Mouse (Mus musculus) gastrocnemius, postnatal 14 days (tissue): ENCODE results near the gene Trim39. TPM values are rescaled to one million over a fixed set of nuclear protein-coding genes. Genes with fewer than 3 reads are reported as not detected.
A peak's percentile ranks its signal among the peaks of the same experiment; 100 is the strongest.
"Not testable (repeated sequence)": the region's sequence is repeated elsewhere in the genome, so short reads cannot be mapped to it uniquely, and the experiment has no call there.

Experiments
- DNase-seq: peaks from one replicate; pipeline ENCODE4 v3.0.0; 2021; ENCODE audit warnings: mixed read lengths
- intact Hi-C: fragments of 180-260 bp; cut with DNase I; formaldehyde crosslinking; loops from one replicate; pipeline ENCODE4 v1.15.1; 2025; ENCODE audit warnings: low total_unique reads
- total RNA-seq, 2 experiments: library from RNA; stranded (reverse); gene quantifications; 2 replicates each; pipeline ENCODE4 v1.2.3; 2021

The Trim39 gene
- total RNA-seq, 2 experiments from 2014 or later, result 3.1 to 4.1 TPM

DNA sequence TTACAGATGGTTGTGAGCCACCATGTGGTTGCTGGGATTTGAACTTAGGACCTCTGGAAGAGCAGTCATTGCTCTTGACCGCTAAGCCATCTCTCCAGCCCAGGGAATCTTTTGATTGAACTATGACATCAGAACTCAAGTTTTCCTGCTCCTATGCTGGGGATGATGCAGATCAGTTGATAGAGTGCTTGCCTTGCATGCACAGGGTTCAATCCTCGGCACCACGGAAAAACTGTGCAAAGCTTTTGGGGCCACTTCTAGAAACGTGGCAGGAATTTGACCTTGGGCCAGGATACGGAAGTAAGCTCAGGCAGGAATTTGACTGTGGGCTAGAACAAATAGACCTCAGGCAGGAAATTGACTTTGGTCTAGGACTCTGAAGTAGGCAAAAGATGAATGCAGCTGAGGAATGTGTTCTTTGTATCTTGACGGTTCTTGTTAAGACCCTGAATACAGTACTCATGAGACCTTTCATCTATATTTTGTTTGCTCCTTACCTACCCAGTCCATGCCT lies 18.9 kb downstream of the Trim39 start:
- DNase-seq, result no peak
- intact Hi-C loops, result no loop called here

DNA sequence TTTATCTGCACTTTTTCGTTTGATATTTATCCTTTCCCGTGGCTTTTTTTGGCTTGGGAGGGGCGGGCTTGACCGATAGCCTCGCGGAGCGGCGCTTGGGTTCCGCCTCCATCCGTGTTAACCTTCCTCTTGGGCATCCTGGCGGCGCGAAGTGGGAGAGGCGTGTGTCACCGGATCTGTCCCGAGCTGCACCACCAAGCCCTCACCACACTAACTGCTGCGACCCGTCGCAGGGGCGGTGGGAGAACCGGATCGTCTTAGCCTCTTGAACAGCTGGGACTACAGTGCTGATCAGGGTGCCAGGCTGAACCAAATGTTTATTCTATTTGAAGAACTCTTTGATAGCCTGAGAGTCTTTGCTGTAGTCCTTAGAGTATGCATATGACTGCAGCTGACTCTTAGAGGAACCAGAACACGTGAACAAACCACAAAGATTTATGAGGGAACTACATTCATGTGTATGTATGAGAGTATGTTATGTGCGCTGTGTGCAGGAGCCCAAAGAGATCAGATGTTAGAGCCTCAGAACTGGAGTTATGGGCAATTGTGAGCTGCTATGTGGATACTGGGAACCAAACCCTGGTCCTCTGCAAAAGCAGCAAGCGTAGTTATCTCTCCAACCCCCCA lies 19.7 kb downstream of the Trim39 start:
- intact Hi-C loops, result no loop called here
- DNase-seq, result peak; percentile 16

- intact Hi-C loops, result no loop called here
- DNase-seq, result no peak
Measured at GRCm38 (mm10) chr17:36248886-36249285, 23.2 kb downstream of the Trim39 start.

GRCm38 (mm10) chr17:36245741-36246140 lies 26.3 kb downstream of the Trim39 start:
- intact Hi-C loops, result no loop called here

DNA sequence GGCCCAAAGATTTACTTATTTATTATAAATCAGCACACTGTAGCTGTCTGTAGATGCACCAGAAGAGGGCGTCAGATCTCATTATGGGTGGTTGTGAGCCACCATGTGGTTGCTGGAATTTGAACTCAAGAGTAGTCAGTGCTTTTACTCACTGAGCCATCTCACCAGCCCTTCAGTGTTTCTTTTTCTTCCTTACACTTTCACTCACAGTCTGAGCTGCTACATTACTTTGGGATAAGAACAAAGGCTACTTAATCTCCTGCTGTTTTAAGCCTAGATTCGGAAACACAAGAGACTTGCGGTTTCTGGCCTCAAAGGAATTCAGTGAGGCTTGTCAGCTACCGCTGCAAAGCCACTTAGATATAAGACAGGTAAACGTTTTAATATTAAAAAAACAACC lies 28.0 kb downstream of the Trim39 start:
- DNase-seq, result no peak
- intact Hi-C loops, result no loop called here

More at GRCm38 (mm10) chr17:36245741-36246140, 26.3 kb downstream of the Trim39 start:
- no peak for DNase-seq

GRCm38 (mm10) chr17:36240637-36241213 lies 31.3 kb downstream of the Trim39 start:
- DNase-seq, result no peak
- intact Hi-C loops, result no loop called here

GRCm38 (mm10) chr17:36237321-36237921 lies 34.6 kb downstream of the Trim39 start:
- no peak for DNase-seq
- intact Hi-C loops, result no loop called here

DNA sequence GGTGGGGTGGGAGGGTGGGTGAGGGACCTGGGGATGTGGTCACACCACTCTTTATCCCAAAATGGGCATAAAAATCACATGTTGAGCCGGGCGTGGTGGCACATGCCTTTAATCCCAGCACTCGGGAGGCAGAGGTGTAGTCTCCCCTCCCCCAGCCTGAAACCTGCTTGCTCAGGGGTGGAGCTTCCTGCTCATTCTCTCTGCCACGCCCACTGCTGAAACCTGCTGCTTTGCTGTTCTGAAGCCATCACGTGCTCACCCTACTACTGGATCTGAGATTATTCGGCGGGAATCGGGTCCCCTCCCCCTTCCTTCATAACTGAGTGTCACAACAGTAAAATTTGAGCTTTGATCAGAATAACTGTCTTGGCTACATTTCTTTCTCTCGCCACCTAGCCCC lies 36.7 kb downstream of the Trim39 start:
- intact Hi-C loops, result not testable (repeated sequence)

DNA sequence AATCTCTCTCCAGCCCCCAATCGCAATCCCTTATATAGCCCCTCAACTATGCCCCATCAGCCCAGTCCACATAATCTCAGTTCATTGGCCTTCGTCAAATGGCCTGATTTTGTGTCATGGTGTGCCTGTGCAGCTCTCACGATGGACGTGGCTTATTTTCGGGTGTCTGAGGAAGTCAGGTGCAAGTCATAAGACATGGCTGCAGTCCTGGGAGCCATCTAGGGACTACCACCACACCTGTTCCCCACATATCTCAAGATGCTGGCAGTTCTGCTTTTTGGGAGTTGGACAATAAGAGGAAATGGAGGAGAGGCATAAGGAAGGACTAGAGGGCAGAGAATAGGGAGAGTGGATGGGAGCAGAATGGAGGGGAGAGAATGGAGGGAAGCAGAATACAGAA lies 38.5 kb downstream of the Trim39 start:
- no peak for DNase-seq
- intact Hi-C loops, result no loop called here

More for the DNA sequence above, 36.7 kb downstream of the Trim39 start:
- not testable (repeated sequence) for DNase-seq

- intact Hi-C loops, result no loop called here
- DNase-seq, result peak; percentile 73
Measured at GRCm38 (mm10) chr17:36231318-36231717, 40.7 kb downstream of the Trim39 start.

DNA sequence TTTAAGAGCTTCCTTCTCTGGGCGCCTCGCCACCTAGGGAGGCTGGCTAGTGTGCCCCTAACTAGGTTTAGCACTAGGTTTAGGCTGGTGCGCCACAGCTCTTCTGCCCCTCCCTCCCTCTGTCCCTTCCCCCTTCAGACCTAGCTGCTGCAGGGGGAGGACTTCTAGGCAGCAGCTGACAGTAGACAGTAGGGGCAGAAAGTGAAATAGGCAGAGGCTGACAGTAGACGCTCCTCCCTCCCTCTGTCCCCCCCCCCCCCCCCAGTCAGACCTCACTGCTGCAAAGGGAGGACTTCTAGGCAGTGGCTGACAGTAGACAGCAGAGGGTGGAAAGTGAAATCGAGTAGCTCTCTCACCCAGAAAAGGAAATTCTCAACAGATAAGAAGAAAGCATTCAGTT lies 43.0 kb downstream of the Trim39 start:
- intact Hi-C loops, result no loop called here
- DNase-seq, result no peak

DNA sequence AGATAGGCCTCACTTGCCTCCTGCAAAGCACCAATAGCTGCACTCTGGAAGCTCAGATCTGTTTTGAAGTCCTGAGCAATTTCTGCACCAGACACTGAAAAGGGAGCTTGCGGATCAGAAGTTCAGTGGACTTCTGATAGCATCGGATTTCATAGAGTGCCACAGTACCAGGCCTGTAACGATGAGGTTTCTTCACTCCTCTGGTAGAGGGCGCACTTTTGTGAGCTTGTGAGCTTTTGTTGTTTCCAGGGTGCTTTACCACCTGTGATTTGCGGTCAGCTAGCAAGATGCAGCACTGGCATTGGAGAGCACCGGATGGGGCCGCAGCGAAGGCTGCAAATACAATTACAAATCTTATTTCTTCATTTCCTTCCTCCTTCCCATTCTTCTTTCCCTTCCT lies 45.1 kb downstream of the Trim39 start:
- intact Hi-C loops, result no loop called here

DNA sequence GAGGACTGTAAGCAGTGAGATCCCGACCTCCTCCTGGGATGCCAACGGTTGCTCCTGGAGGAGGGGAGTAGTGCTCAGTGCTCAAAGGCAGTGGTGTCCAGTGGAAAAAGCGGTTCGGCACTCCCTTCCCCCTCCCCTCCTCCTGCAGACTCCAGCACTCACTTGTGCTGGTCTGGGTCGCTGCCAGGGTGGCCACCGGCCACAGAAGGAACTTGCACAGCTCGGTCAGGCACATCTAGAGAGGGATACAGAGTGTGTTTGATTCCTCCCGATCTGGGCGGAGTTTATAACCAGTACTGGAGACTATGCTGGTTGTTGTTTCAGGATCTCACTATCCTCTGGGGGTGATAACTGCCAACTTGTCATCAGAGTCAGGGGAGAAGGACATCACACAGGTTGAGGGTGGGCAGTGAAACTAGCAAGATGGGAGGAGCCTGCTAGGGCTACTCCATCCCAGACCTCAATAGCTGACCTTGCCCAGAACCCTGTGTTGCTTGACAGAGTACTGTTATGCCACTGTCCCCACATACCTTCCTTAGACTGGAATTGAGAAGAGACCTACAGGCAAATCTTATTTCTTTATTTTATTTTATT lies 46.7 kb downstream of the Trim39 start:
- intact Hi-C loops, result no loop called here
- DNase-seq, result no peak

More for the DNA sequence above, 45.1 kb downstream of the Trim39 start:
- DNase-seq, result no peak

DNA sequence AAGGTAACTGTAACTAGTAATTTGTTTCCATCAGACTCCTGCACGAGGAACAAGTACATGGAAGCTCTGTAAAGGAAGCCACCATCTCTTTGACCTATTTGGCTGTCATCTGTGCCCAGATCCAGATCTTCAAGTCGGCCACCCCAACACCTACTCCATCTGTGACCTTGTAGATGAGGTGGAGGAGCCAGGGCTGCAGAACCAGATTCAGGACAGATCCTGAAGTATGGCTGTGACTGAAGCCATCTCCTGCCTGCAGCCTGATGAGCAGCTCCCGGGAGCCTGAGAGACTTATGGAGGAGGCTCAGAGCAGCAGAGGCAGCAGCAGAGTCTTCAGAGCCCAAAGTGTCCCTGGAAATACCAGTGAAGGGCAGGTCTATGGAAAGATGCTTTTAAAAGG lies 47.6 kb downstream of the Trim39 start:
- intact Hi-C loops, result no loop called here

GRCm38 (mm10) chr17:36218594-36219155 lies 53.4 kb downstream of the Trim39 start:
- DNase-seq, result no peak
- intact Hi-C loops, result no loop called here

More for the DNA sequence above, 47.6 kb downstream of the Trim39 start:
- DNase-seq, result no peak

DNA sequence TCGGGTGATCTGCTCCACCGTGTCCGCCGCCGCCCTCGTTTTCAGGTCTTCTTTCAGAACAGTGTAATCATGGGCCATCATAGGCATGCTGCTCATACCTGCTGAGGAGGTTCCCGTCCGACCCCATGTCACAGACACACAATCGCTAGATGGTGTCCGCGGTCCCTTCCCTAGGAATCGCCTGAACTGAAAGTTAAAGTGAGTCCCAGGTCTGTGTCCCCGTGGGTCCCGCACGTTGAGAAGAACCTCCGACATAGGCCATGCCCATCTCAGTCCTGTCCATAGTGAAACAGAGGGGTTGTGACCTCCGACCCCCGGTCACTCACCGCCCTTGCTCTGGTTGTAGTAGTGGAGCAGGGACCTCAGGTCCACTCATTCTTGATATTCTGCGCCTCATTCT lies 56.5 kb downstream of the Trim39 start:
- intact Hi-C loops, result no loop called here
- DNase-seq, result no peak
